Mouse (Mus musculus): ENCODE data around the gene Ncoa3. TPM values are rescaled to one million over a fixed set of nuclear protein-coding genes. Genes with fewer than 3 reads are reported as not detected.

Ncoa3 gene
- 156 TPM for polyA plus RNA-seq (2017; shearing (Covaris generic))

DNA sequence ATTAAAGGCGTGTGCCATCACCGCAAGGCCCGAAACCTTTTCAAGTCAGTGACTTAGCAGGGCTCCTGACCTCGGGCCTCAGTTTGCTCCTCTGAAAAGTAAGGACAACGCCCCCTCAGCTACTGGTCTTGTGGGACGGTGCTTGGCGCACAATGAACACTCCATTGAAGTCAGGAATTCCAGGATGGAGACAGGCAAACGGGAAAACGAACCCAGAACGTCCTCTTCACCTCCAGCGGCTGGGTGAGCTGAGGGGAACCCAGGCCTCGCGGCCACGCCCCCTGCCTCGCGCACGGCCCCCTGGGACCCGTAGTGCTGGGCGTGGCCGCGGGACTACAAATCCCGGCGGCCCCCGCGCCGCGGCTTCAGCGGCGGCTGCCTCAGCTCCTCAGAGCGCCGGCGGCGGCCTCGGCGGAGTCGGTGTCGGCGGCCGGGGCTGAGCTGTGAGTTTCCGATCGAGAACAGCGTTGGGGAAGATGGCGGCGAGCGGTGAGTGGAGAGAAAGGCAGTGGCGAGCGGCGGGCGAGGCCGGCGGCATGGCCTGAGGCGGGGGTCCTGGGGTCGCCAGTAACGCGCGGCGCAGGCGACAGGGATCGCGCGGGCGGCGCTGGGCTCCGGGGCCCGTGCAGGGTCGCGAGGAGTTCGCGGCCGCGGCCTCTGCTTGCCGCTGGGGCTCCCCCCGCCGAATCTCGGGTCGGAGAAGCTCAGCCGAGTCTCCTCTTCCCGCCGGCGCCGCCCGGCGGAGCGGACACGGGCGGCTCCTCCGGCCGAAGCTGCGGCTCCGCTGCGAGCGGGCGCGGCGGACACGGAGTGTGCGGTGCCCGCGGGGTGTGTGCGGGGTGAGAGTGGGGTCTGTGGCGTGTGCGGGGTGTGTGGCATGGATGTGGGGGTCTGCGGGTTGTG is at the start of gene Ncoa3:
TSS of gene Ncoa3 (plus strand) at position 367 of the 903 bp plus-strand sequence.

Other genes with a start within 250 kb of the Ncoa3 start
- 57.6 TPM for gene Zmynd8, start 93.6 kb upstream of the Ncoa3 start, polyA plus RNA-seq (2017; shearing (Covaris generic))
- 1.5 TPM for gene Sulf2, start 163.0 kb downstream of the Ncoa3 start, polyA plus RNA-seq (2017; shearing (Covaris generic))